Mouse (Mus musculus): ENCODE data around the gene Pxylp1.

Gene Pxylp1

DNA sequence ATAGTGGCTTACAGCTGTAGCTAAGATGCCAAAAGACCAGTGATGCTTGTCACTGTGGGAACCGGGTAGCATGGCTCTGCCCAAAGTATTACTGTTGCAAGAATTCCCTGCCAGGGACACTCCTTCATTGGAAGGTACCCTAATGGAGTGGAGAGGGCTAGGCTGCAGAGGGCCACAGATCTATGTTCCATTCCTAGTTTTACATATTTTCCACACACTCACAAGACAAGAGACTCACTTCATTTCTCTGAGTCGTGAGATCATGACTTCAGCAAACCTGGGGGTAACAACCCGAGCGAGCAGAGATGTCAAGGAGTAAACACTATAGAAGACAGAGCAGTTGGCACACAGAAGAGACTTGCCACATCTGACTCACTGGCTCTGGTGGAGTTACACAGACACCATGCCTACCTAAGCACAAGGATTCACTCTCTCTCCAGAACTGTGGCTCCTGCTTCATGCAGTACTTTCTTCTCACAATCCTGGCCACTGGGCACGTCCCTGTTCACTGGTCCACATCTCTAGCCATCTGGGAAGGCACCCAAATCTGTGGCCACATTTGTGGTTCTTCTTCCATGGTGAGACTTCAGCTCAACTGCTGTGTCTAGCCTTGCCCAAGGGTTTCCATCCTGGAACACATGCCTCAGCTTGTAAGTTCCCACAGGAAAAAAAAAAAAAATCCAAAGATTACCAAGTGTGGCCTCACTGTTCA lies 31.9 kb downstream of the Pxylp1 start:
- no peak for DNase-seq (ENCODE audit: low spot score)

DNA sequence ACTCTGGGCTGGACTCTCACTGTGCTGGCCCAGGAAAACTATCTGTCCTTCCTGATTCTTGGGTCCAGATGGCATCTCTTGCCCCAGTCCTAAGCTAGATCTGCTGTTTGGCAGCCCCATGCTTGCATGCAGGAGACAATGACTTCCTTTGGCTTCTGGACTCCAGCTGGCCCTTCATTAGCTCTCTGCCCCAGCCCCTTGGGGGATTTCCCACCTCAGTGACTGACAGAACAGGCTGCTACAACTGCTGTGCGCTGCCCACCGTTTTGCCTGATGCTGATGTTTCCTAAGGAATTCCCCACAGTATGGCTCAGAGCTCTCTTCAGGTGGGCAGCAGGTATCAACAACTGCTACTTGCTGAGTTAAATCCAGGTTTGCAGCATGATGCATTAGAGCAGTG lies 33.4 kb downstream of the Pxylp1 start:
- no peak for DNase-seq (ENCODE audit: low spot score)

DNA sequence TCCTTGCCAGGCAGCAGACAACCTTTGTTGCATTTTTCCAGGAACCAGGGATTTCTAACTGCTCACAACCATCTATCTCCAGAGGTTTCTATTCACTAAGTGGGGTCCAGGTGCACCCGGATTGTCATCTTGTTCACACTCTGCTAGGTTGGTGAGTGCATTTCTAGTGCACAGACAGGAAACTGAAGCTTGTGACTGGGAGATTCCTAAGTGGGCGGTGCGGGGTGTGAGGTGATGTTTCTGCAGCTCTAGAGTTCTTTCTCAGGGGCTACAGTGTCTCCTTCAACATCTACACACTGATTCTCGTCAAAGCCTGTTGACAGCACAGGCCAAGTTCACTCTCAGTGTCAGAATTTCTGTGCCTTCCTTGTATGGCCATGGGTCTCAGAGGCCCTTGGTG lies 34.6 kb downstream of the Pxylp1 start:
- DNase-seq (ENCODE audit: low spot score) = no peak

DNA sequence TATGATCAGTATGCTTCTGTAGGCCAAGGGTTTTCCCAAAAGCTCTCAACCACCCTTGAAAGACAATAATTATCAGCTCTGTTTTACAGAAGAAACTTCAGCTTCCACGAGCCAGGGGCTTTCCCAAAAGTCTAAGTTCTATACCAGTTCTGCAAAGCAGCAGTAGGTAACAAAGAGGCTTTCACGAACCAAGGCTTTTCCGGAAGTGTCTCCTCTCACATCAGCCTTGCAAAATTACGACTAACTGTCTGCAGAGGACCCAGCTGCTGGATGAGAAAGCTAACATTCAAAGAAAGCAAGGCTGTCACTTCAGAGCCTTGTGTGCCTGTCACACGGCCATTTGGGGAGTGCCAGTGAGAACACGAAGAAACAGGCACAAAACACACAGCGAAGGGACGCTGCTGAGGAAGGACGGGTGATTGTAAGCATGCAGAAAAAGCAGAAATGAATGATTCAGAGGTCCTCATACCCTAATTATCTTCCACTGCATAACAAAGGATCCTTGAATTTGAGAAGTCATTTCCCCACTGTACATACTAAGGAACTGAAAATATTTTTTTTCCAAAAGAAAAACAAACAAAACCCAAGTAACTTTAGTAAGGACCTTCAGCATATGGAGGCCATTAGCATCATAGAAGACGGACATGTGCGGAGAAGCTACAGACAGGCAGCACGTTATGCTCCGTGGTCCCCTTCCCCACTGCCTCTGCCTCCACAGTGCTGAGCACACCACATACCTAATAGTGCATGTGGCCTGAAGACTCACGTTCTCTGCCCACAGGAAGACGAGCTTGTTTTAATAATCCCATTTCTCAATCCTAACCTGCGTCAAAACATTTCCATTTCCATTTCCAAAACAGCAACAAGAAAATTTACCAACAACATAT lies 38.9 kb downstream of the Pxylp1 start:
- DNase-seq (ENCODE audit: low spot score) = no peak

DNA sequence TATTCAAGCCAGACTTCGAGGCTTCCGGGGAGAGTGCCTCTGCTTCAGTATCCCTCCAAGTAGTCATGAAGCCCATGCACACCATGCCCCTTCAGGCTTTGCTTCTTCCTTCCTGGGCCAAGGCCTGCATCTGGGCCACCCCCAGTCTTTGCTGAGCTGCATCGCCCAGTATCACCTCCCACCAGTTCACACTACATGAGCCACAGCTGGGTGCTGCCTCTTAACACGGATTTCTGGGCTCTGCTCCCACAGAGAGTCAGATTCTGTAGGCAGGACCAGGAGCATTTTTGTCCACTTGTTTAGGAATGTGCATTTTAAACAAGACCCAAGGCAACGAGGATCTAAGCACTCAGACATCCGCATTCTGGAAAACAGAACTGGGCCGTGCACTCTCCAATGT lies 40.8 kb downstream of the Pxylp1 start:
- DNase-seq (ENCODE audit: low spot score) = no peak

DNA sequence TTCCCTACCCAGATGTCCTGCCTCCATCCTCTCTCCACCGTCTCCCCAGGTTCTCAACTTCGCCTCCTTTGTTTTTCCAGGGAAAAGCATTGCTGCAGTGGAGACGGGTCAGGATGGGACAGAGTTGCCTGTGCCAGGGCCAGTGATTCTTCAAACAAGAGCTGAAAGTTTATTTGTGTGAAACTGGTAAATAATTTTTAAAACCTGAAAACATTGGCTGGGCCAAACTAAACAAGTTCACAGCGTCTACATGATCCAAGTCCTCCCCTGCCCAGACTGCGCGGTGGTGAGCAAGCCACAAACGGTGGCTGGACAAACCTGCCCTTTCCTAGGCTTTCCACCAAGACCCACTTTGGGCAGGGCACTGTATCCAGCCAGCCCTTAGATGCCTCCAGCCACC lies 41.4 kb downstream of the Pxylp1 start:
- no peak for DNase-seq (ENCODE audit: low spot score)

DNA sequence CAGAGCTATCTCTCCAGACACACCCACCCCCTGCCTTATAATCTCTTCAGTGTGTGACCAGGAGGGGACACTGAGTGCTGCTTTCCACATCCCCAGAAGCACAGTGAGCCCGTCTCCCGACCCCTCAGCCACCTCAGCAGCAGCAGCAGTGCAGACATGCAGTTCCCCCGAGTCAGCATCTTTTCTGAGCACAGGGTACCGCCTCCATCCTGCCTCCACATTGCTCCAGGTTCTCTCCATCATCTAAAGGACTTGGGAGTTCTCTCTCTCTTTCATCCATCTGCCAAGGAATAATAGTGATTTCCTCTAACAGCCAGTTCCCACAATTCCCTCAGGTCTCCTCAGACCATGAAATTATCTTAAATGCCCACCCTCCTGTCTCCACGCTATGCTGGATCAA lies 43.5 kb downstream of the Pxylp1 start:
- no peak for DNase-seq (ENCODE audit: low spot score)

DNA sequence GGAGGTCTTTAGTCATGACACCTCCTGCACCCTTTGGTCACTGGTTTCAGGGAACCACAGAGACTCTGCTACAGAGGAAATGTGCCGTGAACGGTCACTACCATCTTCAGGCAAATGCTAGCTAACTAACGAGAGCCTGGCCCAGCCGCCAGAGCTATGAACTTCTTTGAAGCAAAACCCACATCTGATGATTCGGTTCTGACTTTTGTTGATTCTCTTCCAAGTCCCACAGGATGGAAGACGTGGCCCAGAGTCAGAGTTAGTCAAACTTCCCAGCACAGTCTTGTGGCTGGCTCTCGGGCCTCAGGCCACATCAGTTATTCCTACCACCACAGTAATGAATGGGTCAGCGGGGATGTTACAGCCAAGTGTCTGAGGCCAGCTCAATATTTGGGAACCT lies 46.1 kb downstream of the Pxylp1 start:
- DNase-seq (ENCODE audit: low spot score) = no peak

DNA sequence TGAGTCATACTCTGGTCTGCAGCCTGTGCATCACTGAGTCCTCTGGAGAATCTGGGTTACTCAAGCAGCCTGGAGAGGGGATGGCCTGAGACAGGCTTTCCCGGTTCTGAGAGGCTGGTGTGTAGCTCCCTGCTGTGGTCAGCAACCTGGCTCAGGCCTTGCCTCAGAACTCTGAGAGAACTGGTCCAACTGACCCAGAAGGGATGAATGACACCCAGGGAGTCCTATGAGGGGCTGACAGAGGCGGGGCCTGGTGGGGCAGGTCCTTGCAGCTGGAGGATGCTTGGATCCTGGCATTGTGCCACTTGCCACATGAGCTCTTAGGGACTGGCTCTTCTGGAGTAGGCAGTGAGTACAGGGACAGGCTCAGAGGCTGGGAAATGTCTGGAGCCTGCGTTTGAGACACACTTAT lies 47.7 kb downstream of the Pxylp1 start:
- DNase-seq (ENCODE audit: low spot score) = no peak

DNA sequence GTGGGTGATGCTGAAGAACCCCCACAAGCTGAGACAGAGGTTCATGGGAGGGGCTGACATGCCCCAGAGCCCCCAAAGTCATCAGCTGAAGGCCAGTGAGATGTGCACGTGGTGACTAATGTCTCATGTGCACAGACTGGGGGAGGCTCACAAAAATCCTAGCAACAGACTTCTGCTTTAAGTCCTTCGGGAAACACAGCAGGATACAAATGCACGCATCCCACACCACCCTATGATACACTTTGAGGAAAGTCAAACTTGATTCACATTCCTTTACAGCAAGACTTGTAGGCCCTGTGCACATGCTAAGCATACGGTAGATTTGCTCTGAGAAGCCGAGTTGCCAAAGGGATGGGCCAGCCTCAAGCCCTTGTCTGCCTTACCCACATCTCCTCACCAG lies 53.1 kb downstream of the Pxylp1 start:
- no peak for DNase-seq (ENCODE audit: low spot score)

DNA sequence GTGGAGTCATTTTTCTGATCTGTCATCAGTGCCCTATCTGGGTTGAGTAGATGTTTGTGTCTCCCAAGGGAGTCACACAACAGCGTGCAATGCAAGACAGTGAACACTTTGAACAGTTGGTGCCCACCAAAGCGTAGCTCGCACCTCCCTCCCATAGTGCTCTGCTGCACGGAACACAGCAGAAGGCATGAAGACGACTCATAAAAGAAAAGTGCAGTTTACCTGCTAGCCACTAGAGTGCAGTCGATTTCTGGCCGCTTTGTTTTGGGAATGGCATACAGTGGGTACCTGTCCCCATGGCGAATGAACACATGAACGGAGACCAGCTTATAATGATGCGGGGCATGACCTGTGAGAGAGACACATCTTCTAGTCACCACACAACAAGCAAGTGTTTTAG lies 53.6 kb downstream of the Pxylp1 start:
- DNase-seq (ENCODE audit: low spot score) = peak; percentile 70

DNA sequence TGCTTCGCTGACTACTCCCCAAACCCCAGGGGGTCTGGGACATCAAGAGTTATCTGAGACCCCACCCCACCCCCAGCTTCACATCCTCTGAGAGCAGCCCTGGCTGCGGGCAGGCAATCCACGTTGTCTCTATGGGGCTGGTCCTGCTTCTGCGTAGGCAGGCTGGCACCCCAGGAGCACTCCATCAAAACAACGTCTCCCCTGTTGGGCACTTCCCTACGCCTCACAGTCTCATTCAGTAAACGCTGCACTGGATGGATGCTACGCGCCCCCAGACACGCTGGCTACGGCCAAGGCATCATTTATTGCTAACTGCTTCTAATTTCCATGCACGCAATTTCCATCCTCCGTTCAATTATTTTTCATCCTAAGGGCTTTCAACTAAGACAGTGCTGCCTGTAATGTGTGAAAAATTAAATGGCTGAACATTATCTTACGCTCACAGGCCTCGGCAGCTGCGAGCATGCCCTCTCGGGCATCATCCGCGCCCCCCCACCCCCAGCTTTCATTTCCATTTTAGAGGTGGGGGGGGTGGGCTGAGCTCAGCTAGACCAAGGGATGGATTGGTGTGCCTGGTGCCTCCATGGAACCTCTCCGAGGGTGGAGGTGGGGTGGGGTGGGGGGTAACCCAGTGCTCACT lies 54.6 kb downstream of the Pxylp1 start:
- no peak for DNase-seq (ENCODE audit: low spot score)

DNA sequence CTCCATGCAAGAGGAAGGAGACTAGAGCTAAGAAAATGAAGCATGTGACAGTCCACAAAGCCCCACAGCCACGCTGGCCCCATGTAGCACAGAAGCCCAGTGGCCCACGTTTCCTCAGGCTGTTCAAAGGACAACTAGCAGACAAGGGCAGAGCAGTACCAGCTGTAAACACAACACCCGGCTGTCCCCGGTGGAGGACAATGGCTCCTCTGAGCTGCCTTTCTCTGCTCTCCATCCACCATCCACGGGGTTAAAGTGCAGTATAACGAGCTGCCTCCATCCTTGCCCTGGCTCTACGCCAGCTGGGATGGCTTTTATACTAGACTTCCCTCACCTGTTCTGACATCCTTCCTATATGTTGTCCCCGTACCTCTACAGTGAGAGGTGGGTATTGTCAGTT lies 55.5 kb downstream of the Pxylp1 start:
- peak; percentile 34 for DNase-seq (ENCODE audit: low spot score)

DNA sequence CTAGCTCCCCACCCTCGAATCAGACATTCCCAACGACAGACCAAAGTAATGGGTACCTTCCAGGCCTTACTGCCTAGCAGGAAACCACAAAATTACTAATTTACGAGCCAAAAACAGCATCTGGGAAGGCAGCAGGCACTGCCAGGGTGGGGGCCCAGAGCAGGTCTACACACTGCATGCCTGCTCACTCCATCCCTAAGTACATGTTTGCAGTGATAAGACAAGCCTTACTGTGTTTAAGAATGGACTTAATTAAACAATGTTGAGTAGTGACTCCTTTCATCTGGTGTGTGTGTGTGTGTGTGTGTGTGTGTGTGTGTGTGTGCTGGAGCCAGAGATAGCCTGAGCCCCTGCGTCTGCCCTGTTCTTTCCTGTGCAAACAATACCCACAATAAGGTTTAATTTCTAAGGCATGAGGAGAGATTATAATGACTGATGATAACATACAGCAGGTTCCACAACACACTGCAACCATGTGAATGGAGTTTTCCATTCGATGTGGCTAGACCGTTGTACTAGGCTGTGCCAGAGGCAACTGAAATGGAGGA lies 57.0 kb downstream of the Pxylp1 start:
- no peak for DNase-seq (ENCODE audit: low spot score)

DNA sequence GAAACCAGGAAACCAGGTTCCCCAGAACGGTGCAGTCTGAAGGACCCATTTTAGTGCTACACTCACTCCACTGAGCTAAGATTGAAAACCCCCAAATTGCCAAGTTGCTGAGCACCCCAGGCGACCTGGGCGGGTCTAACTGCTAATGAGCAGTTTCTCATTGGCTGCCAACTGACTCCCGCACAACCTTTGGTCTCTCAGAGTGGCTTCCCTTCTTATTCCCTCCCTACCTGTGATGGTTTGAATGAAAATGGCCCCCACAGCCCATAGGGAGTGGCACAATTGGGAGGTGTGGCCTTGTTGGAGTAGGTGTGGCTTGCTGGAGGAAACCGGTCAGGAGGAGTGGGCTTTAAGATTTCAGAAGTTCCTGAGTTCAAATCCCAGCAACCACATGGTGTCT lies 58.9 kb downstream of the Pxylp1 start:
- no peak for DNase-seq (ENCODE audit: low spot score)

DNA sequence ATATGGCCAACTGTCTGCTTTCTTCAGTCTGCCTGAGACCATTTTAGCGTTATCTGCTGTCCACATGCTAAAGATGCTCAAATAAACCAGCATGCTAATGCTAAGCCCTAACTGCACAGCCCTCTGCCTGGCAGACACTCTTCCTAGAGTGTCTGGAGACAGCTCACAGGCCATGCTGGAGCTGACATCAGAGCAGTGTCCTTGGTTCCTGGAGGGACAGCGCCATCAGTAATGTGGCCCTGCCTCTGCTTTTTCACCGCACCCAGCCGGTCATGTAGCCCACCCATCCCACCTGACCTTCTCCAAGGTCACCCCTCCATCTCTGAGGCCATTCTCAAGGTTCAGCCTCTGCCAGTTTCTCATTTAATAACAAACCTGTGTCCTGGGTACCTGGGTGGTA lies 60.0 kb downstream of the Pxylp1 start:
- no peak for DNase-seq (ENCODE audit: low spot score)

DNA sequence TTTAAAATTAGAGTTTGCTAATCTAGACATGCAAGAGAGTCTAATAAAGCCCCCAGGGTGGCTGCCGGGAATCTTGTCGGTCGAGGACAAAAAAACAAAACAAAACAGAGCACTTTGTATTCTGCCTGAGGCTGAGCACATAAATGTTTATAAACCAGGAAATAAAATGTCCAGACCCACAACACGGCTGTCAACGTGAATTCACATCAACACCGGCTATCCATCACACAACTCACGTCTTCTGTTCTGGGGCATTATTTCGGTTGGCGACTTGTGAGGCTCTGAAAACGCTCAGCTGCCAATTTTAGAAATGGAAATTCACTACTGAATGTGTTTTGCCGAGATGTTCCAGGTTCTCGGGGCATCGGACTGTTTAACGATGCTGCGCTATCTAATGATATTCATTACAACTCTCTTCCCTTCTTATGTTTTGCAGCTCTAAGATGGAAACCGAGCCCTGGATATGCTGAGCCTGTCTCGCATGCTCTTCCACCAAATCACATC lies 61.6 kb downstream of the Pxylp1 start:
- no peak for DNase-seq (ENCODE audit: low spot score)

DNA sequence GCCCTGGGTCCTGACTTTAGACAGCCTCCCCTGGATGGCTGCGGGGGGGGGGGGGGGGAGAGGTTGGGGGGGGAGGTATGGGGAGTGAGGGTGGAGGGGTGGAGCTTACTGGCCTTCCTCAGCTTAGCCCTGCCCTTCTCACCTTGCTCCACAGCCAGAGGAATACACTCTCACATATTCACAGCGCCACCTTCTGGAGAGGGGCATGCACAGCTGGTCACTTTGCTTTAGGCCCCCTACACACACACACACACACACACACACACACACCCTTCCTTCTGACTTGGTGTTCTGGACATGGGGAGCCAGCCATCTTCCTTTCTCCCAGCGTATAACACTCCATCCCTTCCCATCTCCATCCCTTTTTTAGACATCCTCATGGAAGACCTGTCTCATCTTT lies 62.8 kb downstream of the Pxylp1 start:
- DNase-seq (ENCODE audit: low spot score) = no peak

DNA sequence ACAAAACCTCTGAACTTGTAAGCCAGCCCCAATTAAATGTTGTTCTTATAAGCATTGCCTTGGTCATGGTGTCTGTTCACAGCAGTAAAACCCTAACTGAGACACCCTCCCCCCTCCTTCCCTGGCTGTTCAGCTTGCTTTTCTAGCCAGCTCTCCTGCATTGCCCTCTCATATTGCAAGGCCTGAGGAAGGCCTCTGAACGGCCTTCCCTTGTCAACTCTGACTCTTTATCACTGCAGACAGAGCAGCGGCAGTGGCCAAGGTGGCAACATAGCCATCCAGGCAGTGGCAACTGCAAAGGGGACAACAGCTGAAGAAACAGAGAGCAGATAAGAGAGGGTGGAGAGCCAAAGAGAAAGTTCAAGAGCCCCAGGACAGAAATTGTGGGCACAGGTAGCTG lies 64.4 kb downstream of the Pxylp1 start:
- no peak for DNase-seq (ENCODE audit: low spot score)

DNA sequence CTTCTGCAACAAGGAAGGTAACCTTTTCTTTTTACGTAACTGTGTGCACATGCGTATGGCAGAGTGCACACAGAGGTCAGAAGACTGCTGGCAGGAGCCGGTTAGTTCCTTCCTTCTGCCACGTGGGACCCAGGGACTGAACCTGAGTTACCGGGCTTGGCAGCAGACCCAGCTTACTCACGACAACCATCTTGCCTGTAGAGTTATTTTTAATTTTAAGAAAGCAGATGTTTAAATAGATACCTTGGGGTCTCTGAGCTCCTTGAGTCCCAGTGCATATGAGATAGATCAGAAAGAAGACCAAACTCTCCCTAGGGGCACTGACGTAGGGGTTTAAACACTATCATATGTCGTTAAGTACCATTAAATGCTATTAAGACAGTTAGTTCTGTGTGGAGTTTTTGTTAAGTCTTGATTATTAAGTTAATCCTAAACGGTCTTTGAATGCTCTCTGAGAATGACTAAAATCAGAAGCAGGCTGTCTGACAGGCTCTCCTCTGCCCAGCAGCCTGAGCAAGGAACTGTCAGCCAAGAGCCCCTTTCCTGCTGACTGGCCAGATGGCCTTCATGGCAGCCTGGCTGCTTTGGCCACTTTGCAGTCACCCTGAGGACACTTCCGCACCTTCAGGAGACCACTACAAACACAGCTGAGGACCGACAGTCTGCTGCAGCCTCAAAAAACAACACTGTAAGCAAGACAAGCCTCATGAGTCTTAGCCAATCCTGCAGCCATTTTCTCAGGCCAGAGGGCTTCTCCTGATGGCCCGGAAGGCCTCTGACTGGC lies 65.3 kb downstream of the Pxylp1 start:
- DNase-seq (ENCODE audit: low spot score) = no peak

DNA sequence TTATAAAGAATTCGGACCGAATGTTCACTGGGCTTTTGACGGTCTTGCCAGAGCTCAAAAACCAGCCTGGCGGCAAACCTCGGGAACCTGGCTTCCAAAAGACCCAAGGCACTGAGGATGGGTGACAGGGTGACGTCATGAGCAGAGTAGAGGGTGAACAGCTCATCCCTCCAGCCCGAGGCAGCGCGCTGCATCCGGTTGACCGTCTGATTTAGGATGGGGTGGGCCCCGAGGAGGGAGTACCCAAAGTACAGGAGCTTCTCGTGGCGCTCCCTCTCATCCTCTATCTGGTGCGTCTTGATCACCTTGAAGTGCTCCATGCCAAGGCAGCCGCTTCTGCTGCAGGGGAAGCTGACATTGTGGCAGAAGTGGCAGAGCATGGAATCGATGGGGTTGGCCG lies 67.6 kb downstream of the Pxylp1 start:
- DNase-seq (ENCODE audit: low spot score) = no peak

DNA sequence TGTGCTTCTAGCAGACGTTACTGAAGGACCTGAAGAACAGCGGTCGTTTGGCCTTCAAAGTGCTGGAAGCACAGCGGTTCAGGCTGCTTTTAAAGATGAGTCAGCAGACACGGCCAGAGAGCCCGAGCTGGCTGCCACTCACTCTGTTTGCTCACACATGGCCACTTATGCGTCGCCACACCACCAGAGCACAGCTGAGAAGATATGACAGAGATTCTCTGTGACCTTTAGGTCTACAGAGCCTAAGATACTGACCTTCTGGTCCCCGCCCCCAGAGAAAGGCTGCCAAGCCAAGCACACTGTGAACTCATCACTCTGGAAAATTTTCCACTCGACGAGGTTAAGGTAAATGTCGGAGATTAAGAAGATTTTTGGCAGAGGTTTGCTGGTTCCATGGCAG lies 68.4 kb downstream of the Pxylp1 start:
- no peak for DNase-seq (ENCODE audit: low spot score)
